Mouse (Mus musculus): ENCODE measurements around the gene Sorcs2.

Sorcs2 gene

DNA sequence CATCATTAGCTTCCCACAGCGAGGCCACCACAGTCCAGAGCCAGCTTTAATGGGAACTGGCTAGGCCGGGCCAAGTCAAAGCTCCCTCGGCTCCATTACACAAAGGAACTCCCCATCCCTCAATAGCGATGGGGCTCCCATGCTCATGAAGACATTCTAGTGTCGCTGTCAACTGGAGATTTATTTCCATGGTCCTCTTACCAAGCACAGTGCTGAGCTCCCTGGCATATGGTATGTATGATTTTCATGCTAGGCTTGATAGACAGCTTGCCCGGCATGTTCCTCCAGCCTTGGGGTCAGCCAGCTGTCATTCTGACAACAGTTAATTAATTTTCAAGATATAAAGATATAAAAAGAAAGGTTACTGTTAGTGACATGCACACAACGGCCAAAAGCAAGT, 215.6 kb downstream of the Sorcs2 start:
- in situ Hi-C loops (cut with MseI, MboI), result no loop called here

- in situ Hi-C loops (cut with MseI, MboI), result no loop called here
These were observed 218.2 kb downstream of the Sorcs2 start for GRCm38 (mm10) chr5:36179708-36180107.

- in situ Hi-C loops (cut with MseI, MboI), result no loop called here
These were observed 219.2 kb downstream of the Sorcs2 start for GRCm38 (mm10) chr5:36178785-36179184.

DNA sequence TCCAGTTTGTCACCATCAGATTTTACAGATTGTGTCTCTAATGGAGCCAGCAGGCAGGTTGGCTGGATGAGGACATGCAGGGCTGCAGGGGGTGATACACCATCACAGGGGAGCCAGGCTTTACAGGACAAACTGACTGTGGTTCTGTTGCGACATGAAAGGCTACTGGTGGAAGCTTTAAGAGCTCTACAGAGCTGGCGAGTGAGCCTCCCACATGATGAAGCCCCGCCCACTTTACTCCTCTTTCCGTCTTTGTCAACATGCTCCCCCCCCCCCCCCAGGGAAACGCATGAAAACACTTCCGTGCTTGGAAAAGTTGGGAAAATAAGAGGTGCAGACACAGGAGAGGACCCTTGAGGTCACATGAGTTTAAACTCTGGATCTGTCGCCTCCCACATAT, 219.7 kb downstream of the Sorcs2 start:
- in situ Hi-C loops (cut with MseI, MboI), result no loop called here

DNA sequence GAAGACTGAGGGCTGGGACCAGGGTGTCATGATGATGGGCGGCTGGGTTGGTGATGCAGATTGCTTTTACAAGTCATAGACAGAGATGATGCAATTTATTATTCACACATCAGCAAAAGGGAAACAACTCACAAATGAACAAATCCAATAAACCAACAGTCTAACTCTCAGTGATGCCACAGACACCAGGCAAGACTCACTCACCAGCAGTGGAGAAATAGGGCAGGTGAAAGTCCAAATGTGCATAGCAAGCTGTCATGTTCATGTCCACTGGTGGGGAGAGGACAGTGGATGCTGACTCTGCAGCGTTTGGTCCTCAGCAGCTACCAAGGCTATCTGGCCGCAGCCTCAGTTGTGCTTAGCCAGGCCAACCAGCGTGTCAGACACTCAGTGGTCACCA, 221.1 kb downstream of the Sorcs2 start:
- in situ Hi-C loops (cut with MseI, MboI), result no loop called here

DNA sequence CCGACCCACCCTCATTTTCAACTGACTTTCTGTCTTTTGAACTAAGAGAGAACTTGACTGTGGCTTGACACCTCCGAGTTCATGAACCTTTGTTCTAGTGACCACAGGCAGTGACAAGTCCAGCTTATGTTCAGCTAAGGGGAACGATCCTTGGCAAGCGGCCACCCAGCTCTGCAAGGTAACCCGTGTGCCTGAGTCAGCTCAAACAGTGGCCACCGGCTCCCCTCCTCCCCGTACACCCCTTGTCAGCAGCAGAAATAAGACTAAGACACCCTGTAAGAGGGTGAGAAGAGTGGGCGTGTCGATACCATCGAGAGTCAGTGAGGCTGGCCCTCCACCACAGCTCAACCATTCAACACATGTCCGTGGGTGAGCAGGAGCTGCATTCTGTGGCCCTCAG, 221.5 kb downstream of the Sorcs2 start:
- in situ Hi-C loops (cut with MseI, MboI), result no loop called here

GRCm38 (mm10) chr5:36174569-36175115, 223.3 kb downstream of the Sorcs2 start:
- in situ Hi-C loops (cut with MseI, MboI), result no loop called here

DNA sequence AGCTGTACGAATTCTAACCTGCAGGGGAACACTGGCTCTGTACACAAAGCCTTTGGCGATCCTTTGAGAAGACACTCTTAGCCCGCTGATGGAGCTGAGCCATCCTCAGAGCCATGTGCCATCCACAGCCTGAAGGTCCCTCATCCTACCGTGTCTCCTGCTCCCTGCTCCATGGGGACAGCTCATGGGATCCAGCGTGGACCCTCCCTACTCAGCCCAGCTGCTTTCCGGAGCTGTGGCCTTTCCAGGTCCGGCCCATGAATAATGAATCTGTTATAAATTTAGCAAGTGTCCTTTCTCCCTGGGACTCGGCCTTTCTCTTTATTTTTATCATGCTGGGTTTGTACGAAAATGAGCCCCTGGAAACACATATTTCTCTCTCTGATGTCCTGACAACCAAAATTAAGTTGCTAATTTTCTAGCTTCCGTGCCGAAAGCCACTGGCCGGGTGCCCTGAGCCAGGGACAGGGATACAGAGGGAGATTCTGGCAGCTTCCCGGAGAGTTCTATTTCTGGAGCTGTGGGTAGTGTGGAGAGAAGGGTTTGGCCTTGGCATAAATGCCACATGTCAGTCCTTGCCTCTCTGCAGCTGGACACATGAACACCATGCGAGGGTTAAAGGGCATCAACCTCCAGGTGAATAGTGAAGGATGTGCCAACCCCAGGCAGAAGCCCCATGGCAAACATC, 228.8 kb downstream of the Sorcs2 start:
- in situ Hi-C loops (cut with MseI, MboI), result no loop called here

- in situ Hi-C loops (cut with MseI, MboI), result no loop called here
These were observed 231.5 kb downstream of the Sorcs2 start for GRCm38 (mm10) chr5:36166346-36167013.

GRCm38 (mm10) chr5:36165424-36166302, 232.3 kb downstream of the Sorcs2 start:
- in situ Hi-C loops (cut with MseI, MboI), result no loop called here

DNA sequence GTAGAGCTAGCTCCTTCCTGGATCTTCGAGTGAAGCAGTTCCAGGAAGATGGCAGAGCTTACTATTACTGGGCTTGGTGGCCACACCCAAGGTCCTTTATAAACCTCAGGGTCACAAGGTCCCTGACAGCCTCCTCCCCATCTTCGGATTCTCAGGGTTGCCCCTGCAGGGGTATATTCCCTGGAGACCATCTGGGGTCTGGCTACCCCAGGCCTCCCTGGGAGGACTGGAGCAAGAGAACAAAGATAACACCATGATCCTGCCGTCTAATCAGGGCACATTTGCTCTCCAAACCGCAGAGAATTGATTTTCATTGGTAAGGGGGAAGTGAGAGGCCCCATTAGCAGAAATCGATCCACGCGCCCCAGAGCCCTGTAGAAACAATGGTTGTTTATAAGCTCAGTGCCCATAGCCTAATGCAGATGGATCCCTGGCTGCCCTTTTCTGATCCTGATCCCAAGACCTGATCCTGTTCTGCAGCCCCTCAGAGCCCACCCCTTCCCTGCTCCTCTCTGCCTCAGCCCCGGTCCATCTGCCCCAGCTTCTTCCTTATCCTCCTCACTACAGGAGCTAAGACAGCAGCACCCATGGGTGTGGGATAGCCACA, 243.0 kb downstream of the Sorcs2 start:
- in situ Hi-C loops (cut with MseI, MboI), result no loop called here

- in situ Hi-C loops (cut with MseI, MboI), result no loop called here
These were observed 244.7 kb downstream of the Sorcs2 start for GRCm38 (mm10) chr5:36153261-36153660.

GRCm38 (mm10) chr5:36151086-36151485, 246.9 kb downstream of the Sorcs2 start:
- in situ Hi-C loops (cut with MseI, MboI), result no loop called here

DNA sequence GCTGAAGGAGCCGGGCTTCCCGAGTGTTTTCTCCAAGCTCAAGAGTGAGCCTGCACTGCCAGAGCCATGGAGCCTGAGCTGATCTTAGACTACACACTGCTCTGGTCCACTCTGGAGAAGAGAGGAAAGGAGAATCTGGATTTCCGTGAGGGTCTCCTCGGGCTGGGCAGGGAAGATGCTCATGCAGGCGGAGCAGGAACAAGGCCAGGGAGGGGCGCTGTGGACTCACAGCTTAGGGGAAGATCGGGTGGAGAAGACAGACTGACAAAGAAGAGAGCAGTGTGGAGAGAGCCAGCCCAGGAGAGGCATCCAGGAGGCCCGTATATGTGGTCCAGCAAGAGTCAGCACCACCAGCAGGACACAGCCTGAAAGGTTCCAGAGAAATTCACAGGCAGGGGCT, 248.8 kb downstream of the Sorcs2 start:
- in situ Hi-C loops (cut with MseI, MboI), result no loop called here

- in situ Hi-C loops (cut with MseI, MboI), result no loop called here
These were observed 251.3 kb downstream of the Sorcs2 start for GRCm38 (mm10) chr5:36146589-36146988.

DNA sequence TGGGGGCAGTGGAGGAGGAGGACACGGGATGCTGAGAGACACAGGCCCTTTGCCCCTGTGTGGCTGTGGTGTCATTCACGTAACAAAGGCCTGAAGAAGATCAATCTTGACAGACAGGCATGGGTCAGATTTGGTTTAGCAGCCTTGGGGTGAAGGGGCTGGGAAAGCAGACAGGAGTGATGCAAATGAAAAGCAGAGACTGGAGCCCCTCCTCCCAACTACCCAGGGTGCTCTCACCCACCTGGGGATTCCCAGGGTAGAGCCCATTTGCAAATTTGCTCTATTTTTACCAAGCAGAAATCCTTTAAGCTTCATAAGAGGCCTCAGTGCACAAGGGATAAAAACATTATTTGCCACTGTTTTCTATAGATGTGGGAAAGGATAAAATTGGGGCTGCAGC, 253.4 kb downstream of the Sorcs2 start:
- in situ Hi-C loops (cut with MseI, MboI), result no loop called here

- in situ Hi-C loops (cut with MseI, MboI), result no loop called here
These were observed 256.2 kb downstream of the Sorcs2 start for GRCm38 (mm10) chr5:36141676-36142255.

GRCm38 (mm10) chr5:36141112-36141511, 256.8 kb downstream of the Sorcs2 start:
- in situ Hi-C loops (cut with MseI, MboI), result no loop called here

GRCm38 (mm10) chr5:36139766-36140165, 258.2 kb downstream of the Sorcs2 start:
- in situ Hi-C loops (cut with MseI, MboI), result no loop called here

DNA sequence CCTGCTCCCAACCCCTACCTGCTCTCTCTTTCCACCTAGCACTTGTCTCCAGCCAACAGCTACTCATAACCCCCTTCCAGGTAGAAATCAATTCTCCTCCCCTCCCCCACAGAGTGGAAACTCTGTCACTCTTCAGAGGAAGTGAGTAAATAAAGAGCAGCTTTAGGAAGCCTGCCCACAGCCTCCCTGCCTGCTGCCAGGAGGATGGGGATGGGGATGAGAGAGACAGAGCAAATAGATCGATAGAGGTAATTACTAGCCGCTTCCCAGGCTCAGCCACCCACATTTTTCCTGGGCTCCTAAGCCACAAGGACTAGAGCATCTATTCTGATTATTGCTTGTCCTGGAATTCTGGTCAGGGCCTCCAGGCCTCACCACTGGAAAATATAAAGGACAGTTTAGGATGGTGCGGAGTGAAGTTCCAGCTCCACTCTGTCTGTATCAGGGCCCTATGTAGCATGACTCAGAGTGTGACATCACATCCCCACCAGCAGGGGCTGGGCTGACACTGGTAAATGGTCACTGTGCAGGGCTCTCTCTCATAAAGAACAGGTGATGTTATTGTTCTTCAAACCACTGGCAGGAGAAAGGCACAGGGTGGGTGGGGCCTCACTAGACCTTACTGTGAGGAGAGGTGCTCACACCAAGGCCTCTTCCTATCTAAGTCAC, 261.9 kb downstream of the Sorcs2 start:
- in situ Hi-C loops (cut with MseI, MboI), result no loop called here

GRCm38 (mm10) chr5:36134302-36134701, 263.6 kb downstream of the Sorcs2 start:
- in situ Hi-C loops (cut with MseI, MboI), result no loop called here
